Mouse (Mus musculus) lung, postnatal 0 days (tissue): ENCODE measurements around the gene Dpm3.

Experiments used
- CTCF ChIP-seq: IDR thresholded peaks from 2 replicates; pipeline ENCODE4 v1.5.1; 2016; ENCODE audit warnings: antibody characterized with exemption, mild to moderate bottlenecking
- EP300 ChIP-seq: IDR thresholded peaks from 2 replicates; pipeline ENCODE4 v1.6.1; 2016; ENCODE audit warnings: antibody characterized with exemption, mild to moderate bottlenecking, control low read depth

- TF ChIP-seq EP300 (no peak), CTCF (no peak)
Observed at GRCm38 (mm10) chr3:89230561-89230960, 28.6 kb upstream of the Dpm3 start.
